Mouse (Mus musculus) erythroblast, embryonic 14.5 days (primary cell): ENCODE results near the gene Olfr826.

Experiments
- GATA1 ChIP-seq: IDR thresholded peaks from 2 replicates; pipeline ENCODE4 v1.6.1; 2012; ENCODE audit warnings: low read length, inconsistent platforms, mixed read lengths
- TAL1 ChIP-seq: IDR thresholded peaks from 3 replicates; pipeline ENCODE4 v1.6.1; 2012; ENCODE audit warnings: low read length, inconsistent platforms, mixed read lengths

- TF ChIP-seq GATA1 (no peak), TAL1 (no peak)
Observed at GRCm38 (mm10) chr10:130228246-130228645, 44.3 kb upstream of the Olfr826 start.
